Mouse (Mus musculus): Measurements from ENCODE around the gene Spns2. TPM values are rescaled to one million over a fixed set of nuclear protein-coding genes. Genes with fewer than 3 reads are reported as not detected.
A peak's percentile ranks its signal among the peaks of the same experiment; 100 is the strongest.

Gene Spns2
- polyA plus RNA-seq, 1 experiment, result 65.1 TPM

DNA sequence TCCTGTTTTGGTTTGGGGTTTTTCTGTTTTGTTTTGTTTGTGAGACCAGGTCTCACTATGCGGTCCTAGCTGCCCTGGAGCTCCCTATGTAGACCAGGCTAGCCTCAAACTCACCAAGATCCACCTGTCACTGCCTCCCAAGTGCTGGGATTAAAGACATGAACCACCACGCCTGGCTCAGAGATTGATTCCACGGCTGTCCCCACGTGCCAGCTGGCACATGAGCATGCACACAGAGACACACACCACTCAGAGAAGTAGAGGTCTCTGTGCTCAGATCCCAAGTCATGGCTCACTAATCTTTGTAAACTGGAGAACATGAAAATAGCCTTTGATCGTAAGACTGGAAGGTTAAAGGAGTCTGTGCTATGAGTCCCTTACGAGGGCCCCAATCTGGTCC lies 70.7 kb downstream of the Spns2 start:
- Histone ChIP-seq H3K4me1 (peaks cover 29% of the 10 kb centered on the region), H3K36me3 (replicated peaks; ENCODE audit: low read length) (no peaks in the 10 kb centered on the region), H3K9me3 (peaks cover 1% of the 10 kb centered on the region), H3K27me3 (replicated peaks) (peaks cover 54% of the 10 kb centered on the region), H3K4me3 (replicated peaks) (no peak overlapping the region)
- TF ChIP-seq GATA1 (IDR thresholded peaks at IDR 0.05; ENCODE audit: borderline replicate concordance, low read length), result no peak
- no peak for TF ChIP-seq FLI1 (IDR thresholded peaks at IDR 0.05; ENCODE audit: low read length)

DNA sequence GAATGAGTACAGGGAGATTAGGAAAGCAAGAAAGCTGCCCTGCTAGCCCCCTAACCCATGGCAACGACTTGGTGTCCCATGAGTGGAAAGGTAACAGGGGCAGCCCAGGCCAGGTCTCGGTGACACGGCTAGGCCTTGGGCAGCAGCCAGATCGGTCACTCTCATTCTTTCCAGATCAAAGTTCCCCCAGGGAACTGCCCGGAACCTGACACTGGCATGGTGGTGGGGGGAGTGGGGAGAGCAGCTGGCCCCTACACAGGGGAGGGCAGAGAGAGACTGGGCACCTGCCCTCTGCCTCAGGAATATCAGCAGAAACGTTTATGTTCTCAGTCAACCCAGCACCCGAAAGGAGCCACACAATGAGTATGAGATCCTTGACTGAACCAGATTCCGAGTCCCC lies 71.5 kb downstream of the Spns2 start:
- Histone ChIP-seq H3K27me3 (replicated peaks) (peaks cover 57% of the 10 kb centered on the region), H3K9me3 (no peaks in the 10 kb centered on the region), H3K4me3 (replicated peaks) (no peak overlapping the region), H3K4me1 (peaks cover 29% of the 10 kb centered on the region), H3K36me3 (replicated peaks; ENCODE audit: low read length) (no peaks in the 10 kb centered on the region)
- TF ChIP-seq FLI1 (IDR thresholded peaks at IDR 0.05; ENCODE audit: low read length) (no peak), GATA1 (IDR thresholded peaks at IDR 0.05; ENCODE audit: borderline replicate concordance, low read length) (no peak)

DNA sequence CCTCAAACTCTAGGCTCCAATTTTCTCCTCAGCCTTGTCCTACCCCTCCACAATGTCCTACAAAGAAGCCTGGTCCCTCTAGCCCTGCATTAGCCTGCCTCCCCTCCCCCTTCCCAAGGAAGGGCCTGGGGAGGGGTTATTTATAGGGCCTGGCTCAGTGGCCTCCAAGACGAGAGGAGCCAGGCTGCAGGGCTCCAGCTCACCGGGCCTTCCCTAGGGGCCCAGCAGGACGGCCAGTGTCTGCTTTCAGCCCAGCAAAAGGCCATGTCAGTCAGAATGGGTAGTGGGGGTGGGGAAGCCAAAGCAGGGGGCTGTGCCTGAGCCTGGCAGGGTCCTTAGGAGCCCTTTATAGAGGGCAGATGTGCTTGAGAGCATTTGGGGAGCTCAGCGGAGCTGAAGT lies 72.3 kb downstream of the Spns2 start:
- Histone ChIP-seq H3K4me3 (replicated peaks) (no peak overlapping the region), H3K9me3 (no peaks in the 10 kb centered on the region), H3K27me3 (replicated peaks) (peaks cover 65% of the 10 kb centered on the region), H3K36me3 (replicated peaks; ENCODE audit: low read length) (no peaks in the 10 kb centered on the region), H3K4me1 (peaks cover 29% of the 10 kb centered on the region)
- no peak for TF ChIP-seq GATA1 (IDR thresholded peaks at IDR 0.05; ENCODE audit: borderline replicate concordance, low read length)
- TF ChIP-seq FLI1 (IDR thresholded peaks at IDR 0.05; ENCODE audit: low read length), result no peak

DNA sequence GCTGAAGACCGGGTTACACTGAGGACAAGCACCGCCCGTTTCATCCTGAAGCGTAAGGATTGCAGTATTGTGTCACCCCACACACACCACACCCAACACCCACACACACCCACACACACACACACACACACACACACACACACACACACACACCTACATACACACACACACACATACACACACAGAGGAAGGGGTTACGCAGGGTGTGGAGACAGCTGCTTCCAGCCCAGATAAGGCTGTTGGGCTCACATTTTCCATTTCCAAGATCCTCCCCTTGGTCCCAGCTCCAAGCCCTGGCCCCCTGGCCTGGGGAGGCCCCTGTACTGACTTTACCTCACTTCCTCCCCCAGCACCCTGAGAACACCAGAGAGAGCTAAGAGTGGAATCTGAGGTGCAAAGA lies 73.0 kb downstream of the Spns2 start:
- no peaks in the 10 kb centered on the region for H3K9me3 ChIP-seq
- no peaks in the 10 kb centered on the region for H3K36me3 ChIP-seq (replicated peaks; ENCODE audit: low read length)
- no peak for TF ChIP-seq GATA1 (IDR thresholded peaks at IDR 0.05; ENCODE audit: borderline replicate concordance, low read length)
- no peak for TF ChIP-seq FLI1 (IDR thresholded peaks at IDR 0.05; ENCODE audit: low read length)
- no peak overlapping the region for H3K4me3 ChIP-seq (replicated peaks)
- H3K27me3 ChIP-seq (replicated peaks), result peaks cover 72% of the 10 kb centered on the region
- H3K4me1 ChIP-seq, result peaks cover 32% of the 10 kb centered on the region

DNA sequence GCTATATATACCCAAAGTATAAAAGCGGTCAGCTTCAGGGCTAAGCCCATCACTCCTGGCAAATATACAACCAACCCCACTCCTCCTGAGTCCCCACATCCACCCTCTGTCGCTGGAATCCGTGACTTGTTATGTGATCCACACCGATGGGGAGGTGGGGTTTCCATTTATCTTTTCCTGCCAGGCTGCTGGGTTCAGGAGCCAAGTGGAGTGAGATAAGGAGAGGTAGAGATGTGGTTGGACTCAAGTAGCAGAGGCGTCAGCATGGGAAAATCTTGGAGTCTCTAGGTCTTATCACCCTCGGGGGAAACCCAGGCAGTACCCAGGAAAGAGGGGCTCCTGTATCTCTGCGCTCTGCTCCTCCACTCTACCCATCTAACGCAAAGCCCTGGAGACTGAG lies 74.5 kb downstream of the Spns2 start:
- H3K4me1 ChIP-seq, result peaks cover 42% of the 10 kb centered on the region
- peaks cover 87% of the 10 kb centered on the region for H3K27me3 ChIP-seq (replicated peaks)
- H3K36me3 ChIP-seq (replicated peaks; ENCODE audit: low read length), result no peaks in the 10 kb centered on the region
- H3K9me3 ChIP-seq, result no peaks in the 10 kb centered on the region
- H3K4me3 ChIP-seq (replicated peaks), result no peak overlapping the region
- TF ChIP-seq GATA1 (IDR thresholded peaks at IDR 0.05; ENCODE audit: borderline replicate concordance, low read length), result no peak
- TF ChIP-seq FLI1 (IDR thresholded peaks at IDR 0.05; ENCODE audit: low read length), result no peak

DNA sequence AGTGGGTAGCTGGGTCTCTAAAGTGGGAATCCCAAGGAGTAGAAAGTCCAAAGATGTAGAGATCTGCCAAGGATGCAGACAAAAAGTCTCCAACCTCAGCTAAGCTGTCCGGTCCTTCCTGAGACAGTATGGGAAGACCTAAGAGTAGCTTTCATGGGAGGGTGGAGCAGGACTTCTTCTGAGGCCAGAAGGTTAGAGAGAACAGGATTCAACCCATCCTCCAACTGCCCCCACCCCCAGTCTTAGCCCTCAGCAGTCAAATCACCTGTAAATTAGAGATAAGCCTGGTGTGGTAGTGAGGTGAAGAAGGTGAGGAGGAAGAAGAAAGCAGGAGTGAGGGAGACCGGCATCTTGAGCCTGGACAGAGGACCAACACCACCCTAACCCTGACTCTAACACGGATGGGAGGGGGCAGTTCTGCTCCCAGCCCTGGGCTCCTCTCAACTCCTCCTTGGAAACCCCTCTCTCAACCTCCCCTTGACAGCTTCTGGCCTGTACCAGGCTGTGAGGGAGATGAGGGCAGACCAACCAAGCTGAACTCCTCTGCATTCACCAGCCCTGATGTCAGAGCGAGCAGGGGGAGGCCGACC lies 76.0 kb downstream of the Spns2 start:
- TF ChIP-seq FLI1 (IDR thresholded peaks at IDR 0.05; ENCODE audit: low read length), result no peak
- TF ChIP-seq GATA1 (IDR thresholded peaks at IDR 0.05; ENCODE audit: borderline replicate concordance, low read length), result no peak
- no peaks in the 10 kb centered on the region for H3K36me3 ChIP-seq (replicated peaks; ENCODE audit: low read length)
- peaks cover 42% of the 10 kb centered on the region for H3K4me1 ChIP-seq
- peaks cover 96% of the 10 kb centered on the region for H3K27me3 ChIP-seq (replicated peaks)
- H3K4me3 ChIP-seq (replicated peaks), result no peak overlapping the region
- H3K9me3 ChIP-seq, result no peaks in the 10 kb centered on the region

DNA sequence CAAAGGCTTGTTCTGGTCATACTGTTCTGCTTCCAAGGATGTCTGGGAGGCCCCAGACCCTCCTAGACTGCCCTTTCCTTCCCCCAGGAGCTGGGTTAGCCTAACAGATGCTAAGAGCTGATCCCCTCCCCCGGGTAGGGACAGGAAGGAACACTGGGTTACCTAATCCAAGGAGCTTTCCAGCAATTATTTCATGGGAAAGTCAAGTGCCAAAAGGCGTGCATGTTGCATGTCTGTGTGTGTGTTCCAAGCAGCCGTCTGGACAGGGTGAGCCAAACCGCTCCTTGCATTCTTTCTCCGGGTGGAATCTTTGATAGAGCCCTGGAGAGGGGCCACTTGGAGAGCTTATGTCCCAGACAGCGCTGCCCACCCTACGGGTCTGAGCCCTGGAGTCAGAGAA lies 76.7 kb downstream of the Spns2 start:
- Histone ChIP-seq H3K9me3 (no peaks in the 10 kb centered on the region), H3K36me3 (replicated peaks; ENCODE audit: low read length) (no peaks in the 10 kb centered on the region), H3K27me3 (replicated peaks) (peaks cover 97% of the 10 kb centered on the region), H3K4me3 (replicated peaks) (no peak overlapping the region), H3K4me1 (peaks cover 42% of the 10 kb centered on the region)
- no peak for TF ChIP-seq FLI1 (IDR thresholded peaks at IDR 0.05; ENCODE audit: low read length)

DNA sequence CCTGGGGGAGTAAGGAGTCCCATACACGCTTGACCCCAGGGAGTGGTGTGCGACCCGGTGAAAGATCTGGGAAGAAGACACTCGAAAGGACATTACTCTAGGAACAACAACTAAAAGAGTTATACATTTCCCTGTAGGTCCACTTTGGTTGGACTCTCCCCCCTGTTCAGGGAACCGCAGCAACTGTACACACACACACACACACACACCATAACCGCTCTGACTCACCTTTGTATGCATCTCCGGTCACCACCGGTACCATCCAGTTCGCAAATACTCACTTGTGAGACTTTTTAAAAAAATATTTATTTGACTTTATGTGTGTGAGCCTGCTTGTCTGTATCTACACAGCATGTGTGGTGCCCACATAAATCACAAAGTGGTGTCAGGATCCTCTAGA lies 77.8 kb downstream of the Spns2 start:
- no peak for TF ChIP-seq FLI1 (IDR thresholded peaks at IDR 0.05; ENCODE audit: low read length)
- TF ChIP-seq GATA1 (IDR thresholded peaks at IDR 0.05; ENCODE audit: borderline replicate concordance, low read length), result no peak
- H3K27me3 ChIP-seq (replicated peaks), result peaks cover 97% of the 10 kb centered on the region
- H3K4me1 ChIP-seq, result peaks cover 37% of the 10 kb centered on the region
- H3K36me3 ChIP-seq (replicated peaks; ENCODE audit: low read length), result no peaks in the 10 kb centered on the region
- H3K4me3 ChIP-seq (replicated peaks), result peak overlapping the region; percentile 91
- no peaks in the 10 kb centered on the region for H3K9me3 ChIP-seq

DNA sequence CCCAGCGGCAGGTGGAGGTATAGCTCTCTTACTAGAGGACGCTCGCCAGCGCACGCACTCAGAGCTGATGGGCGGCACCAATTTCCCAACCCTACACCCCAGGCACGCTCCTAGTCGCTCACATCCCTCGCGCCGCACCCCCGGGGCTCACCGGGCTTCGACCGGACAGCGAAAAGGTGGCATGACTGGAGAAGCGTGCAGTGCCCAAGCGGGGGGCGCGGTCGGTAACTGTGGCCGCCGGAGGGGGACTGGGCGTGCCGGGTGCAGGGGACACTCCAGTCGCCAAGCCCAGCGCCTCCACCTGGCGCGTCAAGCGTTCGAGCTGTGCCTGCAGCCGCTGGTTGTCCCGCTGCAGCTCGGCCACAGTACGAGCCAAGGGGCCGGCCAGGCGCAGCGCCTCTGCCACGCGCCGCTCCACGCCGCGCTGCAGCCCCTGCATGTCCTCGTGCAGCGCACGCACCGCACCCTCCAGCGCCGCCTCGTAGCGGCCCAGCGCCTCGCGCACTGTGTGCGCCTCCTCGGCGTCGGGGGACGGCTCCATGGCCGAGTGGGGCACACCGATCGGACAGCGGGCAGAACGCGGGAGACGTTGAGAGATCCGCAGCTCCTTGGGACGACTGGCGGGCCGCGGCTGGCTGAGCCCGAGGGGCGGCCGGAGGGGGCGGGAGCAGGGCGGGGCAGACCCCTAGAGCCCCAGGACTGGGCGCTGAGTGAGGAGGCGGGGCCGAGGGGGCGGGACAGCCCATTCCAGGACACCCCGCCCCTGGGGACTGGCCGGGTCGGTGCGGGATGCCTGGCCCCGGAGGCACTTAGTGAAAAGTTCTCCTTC lies 78.4 kb downstream of the Spns2 start, which contains the start of gene Smtnl2:
Smtnl2 (minus strand) TSS at position 621 of the 829 bp plus-strand sequence.
- no peak for TF ChIP-seq FLI1 (IDR thresholded peaks at IDR 0.05; ENCODE audit: low read length)
- TF ChIP-seq GATA1 (IDR thresholded peaks at IDR 0.05; ENCODE audit: borderline replicate concordance, low read length), result no peak

DNA sequence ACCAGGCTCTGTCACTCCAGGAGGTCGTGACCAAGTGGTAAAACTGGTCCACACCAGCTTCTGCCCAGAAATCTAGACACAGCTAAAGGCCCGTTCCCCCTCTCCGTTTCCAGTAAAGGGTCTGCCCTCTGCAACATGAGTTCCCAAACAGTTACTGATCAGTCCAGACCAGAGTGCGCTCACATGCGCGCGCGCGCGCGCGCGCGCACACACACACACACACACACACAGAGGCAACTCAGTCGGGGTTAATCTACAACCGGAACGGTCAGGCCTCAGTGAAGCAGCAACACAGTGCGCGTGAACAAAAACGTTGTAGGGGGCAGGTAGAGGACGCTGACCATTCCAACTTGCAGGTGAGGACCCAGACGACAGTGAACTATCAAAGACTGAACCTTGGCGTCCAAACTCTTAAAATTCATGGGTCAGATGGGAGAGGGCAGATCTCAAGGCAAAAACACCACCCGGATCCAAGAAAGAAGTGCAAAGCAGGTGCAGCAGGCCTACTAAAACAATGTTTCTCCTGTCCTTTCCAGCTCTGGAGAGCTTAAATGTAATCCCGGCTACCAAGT lies 79.1 kb downstream of the Spns2 start:
- no peak for TF ChIP-seq GATA1 (IDR thresholded peaks at IDR 0.05; ENCODE audit: borderline replicate concordance, low read length)
- TF ChIP-seq FLI1 (IDR thresholded peaks at IDR 0.05; ENCODE audit: low read length), result no peak
- Histone ChIP-seq H3K36me3 (replicated peaks; ENCODE audit: low read length) (no peaks in the 10 kb centered on the region), H3K4me1 (peaks cover 29% of the 10 kb centered on the region), H3K4me3 (replicated peaks) (peak overlapping the region; percentile 91), H3K9me3 (no peaks in the 10 kb centered on the region), H3K27me3 (replicated peaks) (peaks cover 100% of the 10 kb centered on the region)

More for the DNA sequence above, 78.4 kb downstream of the Spns2 start, which contains the start of gene Smtnl2:
- H3K4me3 ChIP-seq (replicated peaks), result peak within 1 kb of the TSS; percentile 91
- H3K27me3 ChIP-seq (replicated peaks), result peaks cover 98% of the 10 kb centered on the region
- no peaks in the 10 kb centered on the region for H3K9me3 ChIP-seq
- H3K36me3 ChIP-seq (replicated peaks; ENCODE audit: low read length), result no peaks in the 10 kb centered on the region
- peaks cover 31% of the 10 kb centered on the region for H3K4me1 ChIP-seq
